Mouse (Mus musculus): ENCODE measurements around the gene Atp11a. TPM values are rescaled to one million over a fixed set of nuclear protein-coding genes. Genes with fewer than 3 reads are reported as not detected.

Atp11a gene
- total RNA-seq (2012; rRNA removed) (0.21 and 0.34 TPM in 2 replicates), total RNA-seq (2014; rRNA removed) (0.12 TPM in 2 replicates), polyA plus RNA-seq (2012; ENCODE audit: insufficient read length, low read depth) (0.27 TPM in 2 replicates)

- in situ Hi-C loops (cut with MboI; ENCODE audit: low pct_ligation_motif_present, low pct_unique_long_range_greater_than_20kb, low sequenced_read_pairs), result no loop called here
- H3K36me3 ChIP-seq (replicated peaks in 1 of 2; ENCODE audit: control insufficient read depth in 1 of 2, insufficient read depth in 1 of 2, low read length in 1 of 2), result no peaks in the 10 kb centered on the region
Measured at GRCm38 (mm10) chr8:12756391-12757157, at the start of gene Atp11a. Gene Atp11a, plus strand, starts transcription at chr8:12757014.

DNA sequence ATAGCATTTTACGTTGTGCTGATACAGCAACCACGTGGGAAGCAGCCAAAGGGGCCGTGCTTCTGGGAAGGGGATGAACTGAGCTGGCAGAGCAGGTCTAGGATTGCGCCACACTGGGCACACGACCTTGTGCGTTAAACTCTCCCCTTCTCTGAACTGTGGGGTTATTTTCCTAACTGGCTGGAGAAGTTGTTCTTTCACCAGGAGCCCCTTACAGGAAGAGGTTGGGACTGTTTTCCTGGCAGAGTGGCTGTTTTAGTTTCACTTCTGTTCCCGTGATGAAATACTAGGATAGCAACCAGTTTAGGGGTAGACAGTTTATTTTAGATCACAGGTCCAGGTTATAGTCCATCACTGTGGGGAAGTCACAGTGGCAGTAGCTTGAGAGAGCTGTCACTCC, 45.2 kb upstream of the Atp11a start:
- in situ Hi-C loops (cut with MboI; ENCODE audit: low pct_ligation_motif_present, low pct_unique_long_range_greater_than_20kb, low sequenced_read_pairs) (no loop called here), dilution Hi-C loops (cut with MboI; ENCODE audit: extremely low pct_ligation_motif_present, extremely low pct_unique_long_range_greater_than_20kb, low sequenced_read_pairs) (no loop called here)
- Histone ChIP-seq H3K36me3 (replicated peaks in 1 of 2; ENCODE audit: control insufficient read depth in 1 of 2, insufficient read depth in 1 of 2, low read length in 1 of 2) (no peaks in the 10 kb centered on the region), H3K9me3 (replicated peaks; ENCODE audit: low read length) (peaks cover 11% of the 10 kb centered on the region), H3K27ac (ENCODE audit: insufficient read depth, low read depth) (no peak overlapping the region), H3K4me2 (ENCODE audit: insufficient read depth, low read depth, poor library complexity, severe bottlenecking) (no peak overlapping the region), H3K4me3 (replicated peaks in 1 of 3; ENCODE audit: low read depth in 2 of 3, low read length in 2 of 3, poor library complexity in 1 of 3) (no peak overlapping the region), H3K9ac (ENCODE audit: insufficient read depth, low read depth) (no peak overlapping the region), H3K27me3 (replicated peaks) (peaks cover 89% of the 10 kb centered on the region), H3K4me1 (ENCODE audit: control insufficient read depth in 1 of 2, insufficient read depth in 2 of 2) (no peaks in the 10 kb centered on the region), H3K79me2 (replicated peaks; ENCODE audit: control insufficient read depth, extremely low read depth, insufficient read depth, poor library complexity, severe bottlenecking) (no peaks in the 10 kb centered on the region)
- no peak for DNase-seq (ENCODE audit: extremely low read depth)
- TF ChIP-seq E2F4 (IDR thresholded peaks at IDR 0.05; ENCODE audit: insufficient replicate concordance, low read depth, low read length) (no peak), GABPA (IDR thresholded peaks at IDR 0.05; ENCODE audit: insufficient replicate concordance, low read depth, low read length) (no peak), IRF4 (IDR thresholded peaks at IDR 0.05; ENCODE audit: low read depth, low read length) (no peak), ELF1 (IDR thresholded peaks at IDR 0.05; ENCODE audit: low read depth, low read length) (no peak), JUN (IDR thresholded peaks at IDR 0.05; ENCODE audit: insufficient read depth, low read depth, low read length) (no peak), MAZ (IDR thresholded peaks at IDR 0.05; ENCODE audit: low read depth, low read length) (no peak), USF1 (IDR thresholded peaks at IDR 0.05; ENCODE audit: low read depth, low read length) (no peak)

More at GRCm38 (mm10) chr8:12756391-12757157, at the start of gene Atp11a:
- no peak for DNase-seq (ENCODE audit: extremely low read depth)
- Histone ChIP-seq H3K79me2 (replicated peaks; ENCODE audit: control insufficient read depth, extremely low read depth, insufficient read depth, poor library complexity, severe bottlenecking) (no peaks in the 10 kb centered on the region), H3K4me3 (replicated peaks in 1 of 3; ENCODE audit: low read depth in 2 of 3, low read length in 2 of 3, poor library complexity in 1 of 3) (no peak within 1 kb of the TSS), H3K9ac (ENCODE audit: insufficient read depth, low read depth) (no peak within 1 kb of the TSS), H3K4me1 (ENCODE audit: control insufficient read depth in 1 of 2, insufficient read depth in 2 of 2) (no peaks in the 10 kb centered on the region), H3K27me3 (replicated peaks) (peaks cover 69% of the 10 kb centered on the region), H3K9me3 (replicated peaks; ENCODE audit: low read length) (peaks cover 3% of the 10 kb centered on the region), H3K27ac (ENCODE audit: insufficient read depth, low read depth) (no peak within 1 kb of the TSS), H3K4me2 (ENCODE audit: insufficient read depth, low read depth, poor library complexity, severe bottlenecking) (no peak within 1 kb of the TSS)
- TF ChIP-seq POLR2A (IDR thresholded peaks at IDR 0.05; ENCODE audit: low read depth, low read length) (no peak), MEF2A (IDR thresholded peaks at IDR 0.05; ENCODE audit: borderline replicate concordance, low read depth, low read length) (no peak), NELFE (IDR thresholded peaks at IDR 0.05; ENCODE audit: low read depth, low read length) (no peak), BHLHE40 (IDR thresholded peaks at IDR 0.05; ENCODE audit: low read depth, low read length) (no peak), ZNF384 (IDR thresholded peaks at IDR 0.05; ENCODE audit: low read depth, low read length) (no peak), ETS1 (conservative IDR thresholded peaks at IDR 0.05; ENCODE audit: low read depth, low read length) (no peak)
- dilution Hi-C loops (cut with MboI; ENCODE audit: extremely low pct_ligation_motif_present, extremely low pct_unique_long_range_greater_than_20kb, low sequenced_read_pairs), result no loop called here
